Mouse (Mus musculus): ENCODE measurements at regions not wholly inside any gene's neighbourhood (a gene's known extent, or its start where the extent isn't known, plus 50 kb on each side); places are given as distances from the start of the nearest gene placed in this dataset.

GRCm38 (mm10) chr17:76134030-76134429, 582.3 kb upstream of the Fam98a start:
- no peak for TF ChIP-seq CTCF (conservative IDR thresholded peaks at IDR 0.05; ENCODE audit: low read length)
- TF ChIP-seq NANOG (IDR thresholded peaks at IDR 0.05; ENCODE audit: borderline replicate concordance, low read length) = no peak
- TF ChIP-seq POU5F1 (IDR thresholded peaks at IDR 0.05; ENCODE audit: borderline replicate concordance, low read length) = no peak

All from E14TG2a.4 (cell line).